Mouse (Mus musculus): ENCODE measurements around the gene Spats2. TPM values are rescaled to one million over a fixed set of nuclear protein-coding genes. Genes with fewer than 3 reads are reported as not detected.

Gene Spats2
- polyA plus RNA-seq, 1 experiment from 2014 or later, result 31.8 TPM

GRCm38 (mm10) chr15:99099139-99099556 is 26.6 kb upstream of the Spats2 start:
- 1% methylated on average over 15 of the region's 15 CpGs for WGBS
- Histone ChIP-seq H3K27ac (replicated peaks) (no peak overlapping the region), H3K4me2 (peak overlapping the region; percentile 77), H3K36me3 (no peaks in the 10 kb centered on the region), H3K9me3 (no peaks in the 10 kb centered on the region), H3K9ac (peak overlapping the region; percentile 71), H3K27me3 (replicated peaks) (peaks cover 60% of the 10 kb centered on the region), H3K4me3 (peak overlapping the region; percentile 49), H3K4me1 (peaks cover 42% of the 10 kb centered on the region)
- no peak for ATAC-seq (ENCODE audit: extremely low read depth, insufficient number of reproducible peaks, low FRiP score, low TSS enrichment)

GRCm38 (mm10) chr15:99099984-99100383 is 25.7 kb upstream of the Spats2 start:
- ATAC-seq (ENCODE audit: extremely low read depth, insufficient number of reproducible peaks, low FRiP score, low TSS enrichment), result no peak
- no peak overlapping the region for H3K27ac ChIP-seq (replicated peaks)

DNA sequence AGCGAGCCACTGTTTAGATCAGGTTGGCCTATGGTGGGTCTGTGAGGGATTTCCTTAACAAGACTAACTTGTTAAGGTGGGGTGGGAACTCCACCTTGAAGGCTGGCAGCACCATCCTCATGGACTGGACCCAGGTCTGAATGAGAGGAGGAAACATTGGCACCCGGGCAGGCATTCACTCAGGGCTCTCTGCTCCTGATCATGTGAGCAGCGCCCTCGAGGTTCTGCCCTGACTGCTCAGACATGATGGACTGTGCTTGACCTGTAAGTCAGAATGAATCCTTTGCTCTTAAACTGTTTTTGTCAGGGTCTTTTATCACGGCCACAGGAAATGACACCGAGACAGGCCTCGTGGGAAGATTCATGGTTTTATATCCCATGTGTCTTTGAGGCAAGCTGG is 20.5 kb upstream of the Spats2 start:
- Histone ChIP-seq H3K4me3 (no peak overlapping the region), H3K9me3 (no peaks in the 10 kb centered on the region), H3K4me1 (no peaks in the 10 kb centered on the region), H3K36me3 (no peaks in the 10 kb centered on the region), H3K27ac (replicated peaks) (no peak overlapping the region), H3K27me3 (replicated peaks) (0 out of 2 replicates have a peak, but pooled peaks cover 4% of the 10 kb centered on the region), H3K9ac (no peak overlapping the region), H3K4me2 (no peak overlapping the region)
- ATAC-seq (ENCODE audit: extremely low read depth, insufficient number of reproducible peaks, low FRiP score, low TSS enrichment), result no peak
- 62% methylated on average over 7 of the region's 7 CpGs for WGBS

More at GRCm38 (mm10) chr15:99099984-99100383, 25.7 kb upstream of the Spats2 start:
- WGBS, result 53% methylated on average over 3 of the region's 3 CpGs
- no peaks in the 10 kb centered on the region for H3K36me3 ChIP-seq
- no peak overlapping the region for H3K4me3 ChIP-seq
- no peaks in the 10 kb centered on the region for H3K9me3 ChIP-seq
- H3K4me1 ChIP-seq, result peaks cover 36% of the 10 kb centered on the region
- no peak overlapping the region for H3K9ac ChIP-seq
- no peak overlapping the region for H3K4me2 ChIP-seq
- peaks cover 52% of the 10 kb centered on the region for H3K27me3 ChIP-seq (replicated peaks)

DNA sequence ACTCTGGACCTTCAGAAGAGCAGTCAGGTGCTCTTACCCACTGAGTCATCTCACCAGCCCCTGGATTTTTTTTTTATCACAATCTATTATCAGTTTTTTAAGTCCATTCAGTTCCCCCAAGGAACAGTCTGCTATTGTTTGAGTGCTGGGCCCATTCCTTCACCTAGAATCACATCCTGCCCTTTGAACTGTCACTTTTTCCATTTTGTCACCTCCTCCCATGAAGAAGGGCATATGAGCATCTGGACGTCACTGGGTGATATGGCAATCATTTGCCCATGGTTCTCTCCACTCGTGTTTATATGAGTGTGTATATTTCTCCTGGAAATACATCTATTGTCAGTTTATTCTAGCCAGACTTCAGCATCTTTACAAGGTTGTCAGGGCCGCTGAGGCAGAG is 17.9 kb upstream of the Spats2 start:
- Histone ChIP-seq H3K27ac (replicated peaks) (no peak overlapping the region), H3K9me3 (no peaks in the 10 kb centered on the region), H3K27me3 (replicated peaks) (no peaks in the 10 kb centered on the region), H3K9ac (no peak overlapping the region), H3K4me1 (no peaks in the 10 kb centered on the region), H3K4me2 (no peak overlapping the region), H3K36me3 (no peaks in the 10 kb centered on the region), H3K4me3 (no peak overlapping the region)
- no peak for ATAC-seq (ENCODE audit: extremely low read depth, insufficient number of reproducible peaks, low FRiP score, low TSS enrichment)
- WGBS, result 71% methylated on average over 3 of the region's 3 CpGs

- ATAC-seq (ENCODE audit: extremely low read depth, insufficient number of reproducible peaks, low FRiP score, low TSS enrichment), result no peak
- Histone ChIP-seq H3K9ac (no peak overlapping the region), H3K9me3 (no peaks in the 10 kb centered on the region), H3K27ac (replicated peaks) (0 out of 2 replicates have a peak overlapping the region, but pooled peaks have one; percentile 4), H3K4me1 (0 out of 2 replicates have a peak, but pooled peaks cover 5% of the 10 kb centered on the region), H3K4me3 (no peak overlapping the region), H3K27me3 (replicated peaks) (no peaks in the 10 kb centered on the region), H3K4me2 (no peak overlapping the region), H3K36me3 (no peaks in the 10 kb centered on the region)
- WGBS, result 72% methylated on average over 3 of the region's 3 CpGs
Observed at GRCm38 (mm10) chr15:99111139-99111538, 14.6 kb upstream of the Spats2 start.

- Histone ChIP-seq H3K27me3 (replicated peaks) (no peaks in the 10 kb centered on the region), H3K4me2 (no peak overlapping the region), H3K9me3 (no peaks in the 10 kb centered on the region), H3K27ac (replicated peaks) (peak overlapping the region; percentile 4; the same call in 1 of the 2 replicates), H3K4me1 (0 out of 2 replicates have a peak, but pooled peaks cover 5% of the 10 kb centered on the region), H3K36me3 (no peaks in the 10 kb centered on the region), H3K9ac (no peak overlapping the region), H3K4me3 (no peak overlapping the region)
- 54% methylated on average over 4 of the region's 4 CpGs for WGBS
- no peak for ATAC-seq (ENCODE audit: extremely low read depth, insufficient number of reproducible peaks, low FRiP score, low TSS enrichment)
Observed at GRCm38 (mm10) chr15:99111809-99112208, 13.9 kb upstream of the Spats2 start.

GRCm38 (mm10) chr15:99112843-99113395 is 12.8 kb upstream of the Spats2 start:
- H3K27ac ChIP-seq (replicated peaks), result no peak overlapping the region
- peak overlapping the region; percentile 3; the same call in 1 of the 2 replicates for H3K4me3 ChIP-seq
- H3K4me2 ChIP-seq, result peak overlapping the region; percentile 48
- no peaks in the 10 kb centered on the region for H3K36me3 ChIP-seq
- H3K9me3 ChIP-seq, result no peaks in the 10 kb centered on the region
- H3K4me1 ChIP-seq, result 0 out of 2 replicates have a peak, but pooled peaks cover 5% of the 10 kb centered on the region
- WGBS, result 66% methylated on average over 11 of the region's 11 CpGs
- H3K9ac ChIP-seq, result no peak overlapping the region
- H3K27me3 ChIP-seq (replicated peaks), result no peaks in the 10 kb centered on the region
- ATAC-seq (ENCODE audit: extremely low read depth, insufficient number of reproducible peaks, low FRiP score, low TSS enrichment), result no peak

- H3K27ac ChIP-seq (replicated peaks), result no peak overlapping the region
- H3K4me1 ChIP-seq, result 0 out of 2 replicates have a peak, but pooled peaks cover 5% of the 10 kb centered on the region
- WGBS, result 10% methylated on average over 9 of the region's 9 CpGs
- H3K4me2 ChIP-seq, result peak overlapping the region; percentile 48
- no peak overlapping the region for H3K9ac ChIP-seq
- no peaks in the 10 kb centered on the region for H3K27me3 ChIP-seq (replicated peaks)
- H3K36me3 ChIP-seq, result no peaks in the 10 kb centered on the region
- no peaks in the 10 kb centered on the region for H3K9me3 ChIP-seq
- ATAC-seq (ENCODE audit: extremely low read depth, insufficient number of reproducible peaks, low FRiP score, low TSS enrichment), result no peak
- H3K4me3 ChIP-seq, result peak overlapping the region; percentile 3; the same call in 1 of the 2 replicates
Observed at GRCm38 (mm10) chr15:99113396-99113975, 12.2 kb upstream of the Spats2 start.

GRCm38 (mm10) chr15:99114312-99115064 is 11.2 kb upstream of the Spats2 start:
- 0 out of 2 replicates have a peak, but pooled peaks cover 5% of the 10 kb centered on the region for H3K4me1 ChIP-seq
- no peaks in the 10 kb centered on the region for H3K36me3 ChIP-seq
- H3K9ac ChIP-seq, result no peak overlapping the region
- H3K27me3 ChIP-seq (replicated peaks), result no peaks in the 10 kb centered on the region
- H3K4me2 ChIP-seq, result no peak overlapping the region
- peak overlapping the region; percentile 33; the same call in 1 of the 2 replicates for H3K27ac ChIP-seq (replicated peaks)
- no peak for ATAC-seq (ENCODE audit: extremely low read depth, insufficient number of reproducible peaks, low FRiP score, low TSS enrichment)
- no peaks in the 10 kb centered on the region for H3K9me3 ChIP-seq
- WGBS, result 62% methylated on average over 14 of the region's 14 CpGs
- H3K4me3 ChIP-seq, result no peak overlapping the region

DNA sequence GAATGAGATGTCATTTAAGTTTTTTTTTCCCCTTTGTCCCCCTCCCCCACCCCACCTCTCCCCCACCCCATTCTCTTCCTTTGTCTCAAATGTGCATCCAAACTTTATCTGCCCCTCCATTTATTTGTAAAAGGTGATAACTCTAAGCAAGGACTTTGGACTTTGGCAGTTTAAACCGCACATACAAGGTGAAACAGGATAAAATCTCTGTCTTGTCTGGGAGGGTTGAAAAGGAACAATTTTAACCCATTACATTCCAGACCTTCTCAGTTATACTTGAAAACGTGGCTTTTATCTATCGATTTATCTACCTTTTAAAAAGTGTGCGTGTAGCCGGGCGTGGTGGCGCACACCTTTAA is 10.7 kb upstream of the Spats2 start:
- Histone ChIP-seq H3K4me1 (0 out of 2 replicates have a peak, but pooled peaks cover 5% of the 10 kb centered on the region), H3K9me3 (no peaks in the 10 kb centered on the region), H3K4me2 (no peak overlapping the region), H3K4me3 (no peak overlapping the region), H3K9ac (no peak overlapping the region), H3K27me3 (replicated peaks) (no peaks in the 10 kb centered on the region), H3K27ac (replicated peaks) (no peak overlapping the region), H3K36me3 (no peaks in the 10 kb centered on the region)
- no peak for ATAC-seq (ENCODE audit: extremely low read depth, insufficient number of reproducible peaks, low FRiP score, low TSS enrichment)
- WGBS, result 79% methylated on average over 7 of the region's 7 CpGs

- Histone ChIP-seq H3K9ac (no peak overlapping the region), H3K4me1 (peaks cover 11% of the 10 kb centered on the region), H3K27me3 (replicated peaks) (no peaks in the 10 kb centered on the region), H3K27ac (replicated peaks) (peak overlapping the region; percentile 68), H3K9me3 (no peaks in the 10 kb centered on the region), H3K4me3 (no peak overlapping the region), H3K4me2 (peak overlapping the region; percentile 14; the same call in 1 of the 2 replicates), H3K36me3 (no peaks in the 10 kb centered on the region)
- ATAC-seq (ENCODE audit: extremely low read depth, insufficient number of reproducible peaks, low FRiP score, low TSS enrichment), result peak; percentile 63; the same call in 1 of the 2 replicates
- WGBS, result 21% methylated on average over 11 of the region's 11 CpGs
Observed at GRCm38 (mm10) chr15:99116539-99116938, 9.2 kb upstream of the Spats2 start.

Data from heart, embryonic 13.5 days (tissue).